Mouse (Mus musculus) heart, adult 11 months (tissue): ENCODE measurements at regions not wholly inside any gene's neighbourhood (a gene's known extent, or its start where the extent isn't known, plus 50 kb on each side); places are given as distances from the start of the nearest gene placed in this dataset.
"Not testable (repeated sequence)": the region's sequence is repeated elsewhere in the genome, so short reads cannot be mapped to it uniquely, and the experiment has no call there.

ENCODE experiments used
- DNase-seq: peaks from one replicate; pipeline ENCODE4 v3.0.0; 2022

DNA sequence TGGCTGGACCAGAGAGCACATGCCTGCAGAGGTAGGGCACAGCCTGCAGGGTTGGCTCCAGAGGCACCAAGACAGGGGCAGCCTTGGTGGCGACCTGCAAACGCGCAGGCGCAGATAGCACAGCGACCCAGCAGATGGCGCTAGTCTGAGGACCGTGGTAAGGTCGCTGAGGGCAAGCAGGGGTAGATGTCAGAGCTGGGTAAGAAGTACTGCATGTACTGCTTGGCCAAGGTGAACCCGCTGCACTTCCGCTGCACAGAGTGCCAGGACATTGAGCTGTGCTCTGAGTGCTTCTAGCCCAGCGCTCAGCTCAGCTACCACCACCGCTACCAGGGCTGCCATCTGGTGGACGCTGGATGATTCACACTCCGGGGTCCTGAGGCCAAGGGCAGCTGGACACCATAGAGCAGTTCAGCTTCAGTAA lies 68.3 kb downstream of the Hsp90b1 start:
- DNase-seq = peak; percentile 97

DNA sequence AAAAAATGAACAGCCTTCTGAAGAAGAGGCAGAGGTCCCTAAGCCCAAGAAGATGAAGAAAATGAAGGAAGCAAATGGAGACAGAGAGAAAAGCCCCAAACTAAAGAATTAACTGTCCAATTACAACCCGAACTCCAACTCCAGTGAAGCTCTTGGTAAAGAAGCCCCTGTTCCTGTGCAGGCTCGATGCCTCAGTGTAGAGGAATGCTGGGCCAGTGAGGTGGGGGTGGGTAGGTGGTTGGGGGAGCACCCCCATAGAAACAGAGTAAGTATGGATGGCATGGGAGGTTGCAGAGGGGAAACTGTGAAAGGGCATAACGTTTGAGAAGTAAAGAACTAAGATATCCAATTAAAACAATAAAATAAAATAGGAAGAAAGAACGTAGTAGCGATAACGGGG lies 68.8 kb downstream of the Hsp90b1 start:
- DNase-seq = peak; percentile 55

DNA sequence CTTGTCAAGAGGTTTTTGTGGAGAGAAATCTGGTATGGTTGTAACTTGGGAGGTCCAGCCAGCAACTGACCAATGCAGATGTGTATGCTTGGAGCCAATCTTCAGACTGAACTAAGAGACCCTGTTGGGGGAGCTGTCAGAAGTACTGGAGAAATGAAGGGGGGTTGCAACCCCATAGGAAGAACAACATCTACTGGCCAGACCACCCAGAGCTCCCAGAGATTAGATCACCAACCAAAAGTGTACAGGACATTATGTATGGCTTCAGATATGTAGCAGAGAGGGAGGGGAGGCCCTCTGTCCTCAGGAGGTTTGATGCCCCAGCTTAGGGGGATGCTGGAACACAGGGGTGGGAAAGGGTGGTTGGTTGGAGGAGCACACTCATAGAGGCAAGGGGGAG lies 78.6 kb downstream of the Hsp90b1 start:
- not testable (repeated sequence) for DNase-seq

DNA sequence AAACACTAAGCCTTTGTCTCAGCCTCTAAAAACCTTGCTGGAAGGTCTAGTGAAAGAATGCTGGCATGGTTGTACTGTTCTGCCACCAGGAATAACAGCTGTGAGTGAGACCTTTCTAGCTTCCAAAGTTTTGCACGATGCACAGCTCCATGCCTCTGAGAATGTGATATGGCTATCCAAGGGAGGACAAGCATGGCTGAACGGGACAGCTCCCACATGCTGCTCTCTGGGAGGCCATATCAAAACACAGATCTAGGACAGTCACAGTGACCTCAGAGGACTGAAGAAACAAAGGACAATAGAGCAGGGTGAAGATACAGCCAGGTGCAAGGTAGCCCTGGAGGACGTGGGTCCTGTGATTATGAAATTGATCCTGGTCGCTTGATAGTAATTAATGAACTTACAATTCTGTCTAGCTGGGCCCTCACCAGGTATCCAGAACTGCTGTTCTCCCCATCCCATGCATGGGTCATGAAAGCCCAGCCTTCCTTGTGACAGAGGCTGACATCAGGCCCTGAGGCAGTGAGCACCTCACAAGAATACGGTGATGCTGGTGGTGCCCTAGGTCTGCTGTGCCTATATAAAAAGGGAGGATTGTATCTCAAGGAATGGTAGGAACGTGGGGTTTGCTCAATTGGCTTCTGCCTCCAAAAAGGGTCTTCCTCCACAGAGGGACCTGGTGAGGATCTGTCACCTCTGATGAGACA lies 87.2 kb downstream of the Hsp90b1 start:
- DNase-seq = peak; percentile 25

DNA sequence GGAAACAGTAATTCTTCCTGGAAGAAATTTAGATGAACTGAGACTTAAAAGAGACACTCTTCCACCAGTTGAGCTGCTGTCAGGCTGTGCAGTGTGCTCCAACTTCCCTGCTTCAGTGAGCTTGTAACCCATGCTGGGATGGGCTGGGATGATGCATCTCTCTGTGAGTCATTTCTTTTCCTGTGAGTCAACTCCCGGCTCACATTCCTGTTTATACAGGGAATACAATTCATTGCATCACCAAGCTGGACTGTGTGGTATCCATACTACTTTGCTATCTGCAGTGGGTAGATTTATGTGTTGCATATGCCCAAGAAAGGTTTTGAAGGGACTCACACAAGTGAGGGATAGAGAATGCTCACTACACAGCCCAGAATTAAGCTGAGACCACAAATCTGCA lies 93.0 kb downstream of the Hsp90b1 start:
- DNase-seq = peak; percentile 42

DNA sequence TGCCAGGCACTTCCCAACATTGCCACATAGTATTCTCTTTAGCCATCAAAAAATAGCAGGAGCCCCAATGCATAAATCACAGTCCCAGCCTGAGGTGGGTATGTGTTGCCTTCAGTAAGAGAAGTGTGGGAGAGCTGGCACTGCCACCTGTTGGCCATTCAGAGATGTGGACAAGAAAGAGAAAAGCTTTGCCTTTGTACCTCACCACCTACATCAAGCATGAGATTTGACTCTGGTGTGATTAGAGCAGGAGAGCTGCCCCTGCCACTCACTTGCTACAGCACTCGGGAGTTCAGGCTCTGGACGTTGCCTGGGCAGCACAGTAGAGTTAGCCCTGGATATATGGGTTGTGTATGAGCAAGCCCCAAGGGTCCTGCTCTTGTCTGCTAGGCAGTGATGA lies 95.3 kb downstream of the Hsp90b1 start:
- DNase-seq = peak; percentile 84

DNA sequence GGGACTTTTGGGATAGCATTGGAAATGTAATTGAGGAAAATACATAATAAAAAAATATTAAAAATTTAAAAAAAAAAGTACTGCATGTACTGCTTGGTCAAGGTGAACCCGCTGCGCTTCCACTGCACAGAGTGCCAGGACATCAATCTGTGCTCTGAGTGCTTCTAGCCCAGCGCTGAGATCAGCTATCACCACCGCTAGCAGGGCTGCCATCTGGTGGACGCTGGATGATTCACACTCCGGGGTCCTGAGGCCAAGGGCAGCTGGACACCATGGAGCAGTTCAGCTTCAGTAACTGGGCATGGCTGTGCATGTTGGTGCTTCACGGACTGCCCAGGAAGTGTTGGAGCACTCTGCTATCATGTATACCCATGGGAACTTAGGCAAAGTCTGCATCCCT lies 102.1 kb upstream of the Syn3 start:
- DNase-seq = not testable (repeated sequence)

DNA sequence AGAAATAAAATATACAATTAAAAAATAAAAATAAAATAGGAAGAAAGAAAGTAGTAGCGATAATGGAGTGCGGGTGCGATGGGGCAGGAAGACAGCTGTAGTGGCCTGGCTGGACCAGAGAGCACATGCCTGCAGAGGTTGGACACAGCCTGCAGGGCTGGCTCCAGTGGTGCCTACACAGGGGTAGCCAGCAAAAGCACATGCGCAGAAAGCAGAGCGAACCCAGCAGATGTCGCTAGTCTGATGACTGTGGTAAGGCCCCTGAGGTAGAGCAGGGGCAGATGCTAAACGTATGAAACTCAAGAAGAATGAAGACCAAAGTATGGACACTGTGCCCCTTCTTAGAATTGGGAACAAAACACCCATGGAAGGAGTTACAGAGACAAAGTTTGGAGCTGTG lies 101.3 kb upstream of the Syn3 start:
- peak; percentile 64 for DNase-seq

DNA sequence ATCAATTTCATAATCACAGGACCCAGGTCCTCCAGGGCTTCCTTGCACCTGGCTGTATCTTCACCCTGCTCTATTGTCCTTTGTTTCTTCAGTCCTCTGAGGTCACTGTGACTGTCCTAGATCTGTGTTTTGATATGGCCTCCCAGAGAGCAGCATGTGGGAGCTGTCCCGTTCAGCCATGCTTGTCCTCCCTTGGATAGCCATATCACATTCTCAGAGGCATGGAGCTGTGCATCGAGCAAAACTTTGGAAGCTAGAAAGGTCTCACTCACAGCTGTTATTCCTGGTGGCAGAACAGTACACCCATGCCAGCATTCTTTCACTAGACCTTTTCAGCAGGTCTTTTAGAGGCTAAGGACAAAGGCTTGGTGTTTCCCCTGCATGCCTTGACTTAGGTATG lies 91.5 kb upstream of the Syn3 start:
- DNase-seq = peak; percentile 56

DNA sequence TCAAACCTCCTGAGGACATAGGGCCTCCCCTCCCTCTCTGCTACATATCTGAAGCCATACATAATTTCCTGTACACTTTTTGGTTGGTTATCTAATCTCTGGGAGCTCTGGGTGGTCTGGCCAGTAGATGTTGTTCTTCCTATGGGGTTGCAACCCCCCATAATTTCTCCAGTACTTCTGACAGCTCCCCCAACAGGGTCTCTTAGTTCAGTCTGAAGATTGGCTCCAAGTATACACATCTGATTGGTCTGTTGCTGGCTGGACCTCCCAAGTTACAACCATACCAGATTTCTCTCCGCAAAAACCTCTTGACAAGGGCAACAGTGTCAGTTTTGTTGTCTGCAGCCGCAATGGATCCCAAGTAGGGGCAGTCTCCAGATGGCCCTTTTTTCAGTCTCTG lies 68.2 kb upstream of the Syn3 start:
- DNase-seq = not testable (repeated sequence)

DNA sequence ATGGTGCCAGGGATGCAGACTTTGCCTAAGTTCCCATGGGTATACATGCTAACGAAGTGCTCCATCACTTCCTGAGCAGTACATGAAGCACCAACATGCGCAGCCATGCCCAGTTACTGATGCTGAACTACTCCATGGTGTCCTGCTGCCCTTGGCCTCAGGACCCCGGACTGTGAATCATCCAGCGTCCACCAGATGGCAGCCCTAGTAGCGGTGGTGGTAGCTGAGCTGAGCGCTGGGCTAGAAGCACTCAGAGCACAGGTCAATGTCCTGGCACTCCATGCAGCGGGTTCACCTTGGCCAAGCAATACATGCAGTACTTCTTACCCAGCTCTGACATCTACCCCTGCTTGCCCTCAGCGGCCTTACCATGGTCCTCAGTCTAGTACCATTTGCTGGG lies 57.1 kb upstream of the Syn3 start:
- DNase-seq = peak; percentile 78
